ENCODE assay signal across 27 mouse cellular contexts in genomic region chr13:47896646-47897045, GRCm38 (mm10).
DNase-seq lines count a peak whose midpoint lies in the region; ATAC-seq lines count a peak whose summit lies in the region.
"Had no signal": no experiment of that assay in that cellular context is flagged by ENCODE, and none has a peak within 500 bp of the region (broad histone marks: within the 10 kb centered on the region; RNA-seq: fewer than 3 reads in every experiment).

No protein-coding gene starts in this region.

- H3K4me3 ChIP-seq in forebrain, embryonic 10.5 days = no peak overlapping the region
- no peak overlapping the region for H3K4me3 ChIP-seq in forebrain, embryonic 15.5 days
- H3K4me3 ChIP-seq in hindbrain, embryonic 10.5 days = no peak overlapping the region
- H3K4me3 ChIP-seq: embryonic facial prominence, embryonic 12.5 days; embryonic facial prominence, embryonic 15.5 days; gastrocnemius, adult 2 months; heart, embryonic 12.5 days; heart, embryonic 15.5 days had no signal

- no peak overlapping the region for H3K9ac ChIP-seq in forebrain, embryonic 15.5 days (replicated peaks)
- H3K9ac ChIP-seq: embryonic facial prominence, embryonic 12.5 days; embryonic facial prominence, embryonic 15.5 days; heart, embryonic 12.5 days; heart, embryonic 15.5 days; hindbrain, embryonic 14.5 days had no signal

- H3K27ac ChIP-seq in forebrain, embryonic 10.5 days = peak overlapping the region; percentile 40; the same call in 1 of the 2 replicates
- no peak overlapping the region for H3K27ac ChIP-seq in forebrain, embryonic 15.5 days (replicated peaks)
- H3K27ac ChIP-seq in hindbrain, embryonic 10.5 days = no peak overlapping the region
- H3K27ac ChIP-seq: embryonic facial prominence, embryonic 12.5 days; embryonic facial prominence, embryonic 15.5 days; gastrocnemius, adult 2 months; heart, embryonic 15.5 days; hindbrain, embryonic 14.5 days; hindbrain, postnatal 0 days had no signal

- peaks cover 11% of the 10 kb centered on the region; the same call in 1 of the 2 replicates for H3K9me3 ChIP-seq in forebrain, embryonic 10.5 days
- H3K9me3 ChIP-seq in forebrain, embryonic 15.5 days = peaks cover 10% of the 10 kb centered on the region
- peaks cover 9% of the 10 kb centered on the region; the same call in 1 of the 2 replicates for H3K9me3 ChIP-seq in hindbrain, embryonic 10.5 days

- H3K36me3 ChIP-seq in forebrain, embryonic 10.5 days (replicated peaks) = no peaks in the 10 kb centered on the region
- peaks cover 3% of the 10 kb centered on the region; the same call in 1 of the 2 replicates for H3K36me3 ChIP-seq in forebrain, embryonic 15.5 days
- no peaks in the 10 kb centered on the region for H3K36me3 ChIP-seq in hindbrain, embryonic 10.5 days
- H3K36me3 ChIP-seq: embryonic facial prominence, embryonic 12.5 days; embryonic facial prominence, embryonic 15.5 days; heart, embryonic 12.5 days; heart, embryonic 15.5 days had no signal

- 89% methylated on average over 4 of the region's 4 CpGs for WGBS in forebrain, embryonic 10.5 days
- 65% methylated on average over 4 of the region's 4 CpGs for WGBS in forebrain, embryonic 15.5 days
- WGBS in hindbrain, embryonic 10.5 days = 86% methylated on average over 4 of the region's 4 CpGs

- no peak for DNase-seq in forebrain, embryonic 10.5 days (ENCODE audit: extremely low spot score, low spot score)
- peak; percentile 11 for DNase-seq in layer of hippocampus, adult 11-12 months (ENCODE audit: low spot score)
- DNase-seq in layer of hippocampus, postnatal 10 days (ENCODE audit: low spot score in 2 of 2) = no peak
- DNase-seq in layer of hippocampus, adult 9-10 months (ENCODE audit: low spot score) = peak; percentile 37
- no peak for DNase-seq in hindbrain, embryonic 10.5 days (ENCODE audit: low spot score)
- DNase-seq in kidney, postnatal 36 days = no peak
- DNase-seq: adrenal gland, adult 8-10 months; adrenal gland, postnatal 25 days; cerebellum, adult 11 months; cerebellum, adult 2 months; cerebellum, adult 9-11 months; cerebellum, postnatal 25 days; gastrocnemius, adult 2 months; gastrocnemius, postnatal 14 days; heart, adult 11 months; heart, postnatal 10 days; heart, postnatal 36 days had no signal

- H3K4me1 ChIP-seq in forebrain, embryonic 10.5 days = peaks cover 18% of the 10 kb centered on the region
- peaks cover 22% of the 10 kb centered on the region for H3K4me1 ChIP-seq in forebrain, embryonic 15.5 days
- peaks cover 10% of the 10 kb centered on the region; the same call in 1 of the 2 replicates for H3K4me1 ChIP-seq in hindbrain, embryonic 10.5 days (replicated peaks)
- H3K4me1 ChIP-seq: embryonic facial prominence, embryonic 12.5 days; embryonic facial prominence, embryonic 15.5 days; heart, embryonic 12.5 days; heart, embryonic 15.5 days had no signal

- no peak overlapping the region for H3K4me2 ChIP-seq in forebrain, embryonic 15.5 days (replicated peaks)
- H3K4me2 ChIP-seq: embryonic facial prominence, embryonic 12.5 days; embryonic facial prominence, embryonic 15.5 days; heart, embryonic 12.5 days; heart, embryonic 15.5 days; hindbrain, embryonic 14.5 days had no signal

- ATAC-seq in forebrain, embryonic 15.5 days (replicated peaks) = no peak
- ATAC-seq: activated CD4-positive, CD25-positive, alpha-beta regulatory T cell, adult 4 months; forebrain, embryonic 16.5 days; hindbrain, postnatal 0 days; inflammation-experienced regulatory T-cells, adult 6 months had no signal

- H3K27me3 ChIP-seq in forebrain, embryonic 10.5 days (ENCODE audit: poor library complexity, severe bottlenecking) = no peaks in the 10 kb centered on the region
- H3K27me3 ChIP-seq in forebrain, embryonic 15.5 days = no peaks in the 10 kb centered on the region
- no peaks in the 10 kb centered on the region for H3K27me3 ChIP-seq in hindbrain, embryonic 10.5 days (ENCODE audit: insufficient read depth, poor library complexity, severe bottlenecking)
- H3K27me3 ChIP-seq: embryonic facial prominence, embryonic 12.5 days; embryonic facial prominence, embryonic 15.5 days; heart, embryonic 12.5 days; heart, embryonic 15.5 days had no signal

Comparison
In these comparisons a context has a peak if more than half of its experiments do, and no peak if none do; other contexts are left out.
1. DNase-seq: peak in layer of hippocampus, adult 11-12 months (single experiment) and layer of hippocampus, adult 9-10 months (single experiment); none in forebrain, embryonic 10.5 days (single experiment), layer of hippocampus, postnatal 10 days (0 of 2), hindbrain, embryonic 10.5 days (single experiment) and kidney, postnatal 36 days (0 of 2).